Mouse (Mus musculus) brain, embryonic 18.5 days (tissue): Measurements from ENCODE around the gene Rhbdf2.
"Not testable (repeated sequence)": the region's sequence is repeated elsewhere in the genome, so short reads cannot be mapped to it uniquely, and the experiment has no call there.

Experiments used
- DNase-seq: peaks from one replicate; pipeline ENCODE4 v3.0.0-alpha.2; 2012; ENCODE audit warnings: low read depth, low spot score

The Rhbdf2 gene

DNA sequence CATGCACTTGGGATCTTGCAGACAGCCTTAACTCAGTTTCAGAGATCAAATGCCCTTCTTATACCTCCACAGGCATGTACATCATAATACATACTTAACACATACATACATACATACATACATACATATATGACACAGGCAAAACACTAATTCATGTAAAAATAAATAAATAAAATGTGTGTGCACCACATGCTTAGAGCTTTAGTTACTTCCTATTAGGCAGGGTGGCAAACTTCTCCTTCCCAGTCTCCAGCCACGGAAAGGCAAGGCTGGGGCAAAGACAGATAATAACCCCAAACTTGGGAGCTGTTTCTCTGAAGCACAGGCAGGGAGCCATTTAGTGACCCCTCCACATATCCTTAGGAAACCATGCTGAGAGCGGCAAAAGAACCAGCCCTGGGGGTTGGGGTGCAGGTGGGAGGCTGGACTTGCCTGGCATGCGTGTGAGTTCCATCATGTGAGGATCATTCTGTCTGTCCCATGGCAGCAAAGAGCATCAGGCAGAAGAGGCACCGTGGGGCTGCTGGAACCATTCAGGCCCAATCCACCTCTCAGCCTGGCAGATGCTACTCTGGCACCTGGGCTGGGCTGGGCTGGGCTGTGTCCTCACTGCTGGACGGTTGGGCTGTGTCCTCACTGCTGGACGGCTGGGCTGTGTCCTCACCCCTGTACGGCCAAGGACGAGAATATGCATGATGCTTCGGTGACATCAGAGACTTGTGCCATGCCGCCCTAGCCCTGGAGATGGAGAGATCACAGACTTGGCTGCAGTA, at the start of gene Rhbdf2:
Rhbdf2 (minus strand) TSS at position 721 of the 773 bp plus-strand sequence.
- DNase-seq: no peak

DNA sequence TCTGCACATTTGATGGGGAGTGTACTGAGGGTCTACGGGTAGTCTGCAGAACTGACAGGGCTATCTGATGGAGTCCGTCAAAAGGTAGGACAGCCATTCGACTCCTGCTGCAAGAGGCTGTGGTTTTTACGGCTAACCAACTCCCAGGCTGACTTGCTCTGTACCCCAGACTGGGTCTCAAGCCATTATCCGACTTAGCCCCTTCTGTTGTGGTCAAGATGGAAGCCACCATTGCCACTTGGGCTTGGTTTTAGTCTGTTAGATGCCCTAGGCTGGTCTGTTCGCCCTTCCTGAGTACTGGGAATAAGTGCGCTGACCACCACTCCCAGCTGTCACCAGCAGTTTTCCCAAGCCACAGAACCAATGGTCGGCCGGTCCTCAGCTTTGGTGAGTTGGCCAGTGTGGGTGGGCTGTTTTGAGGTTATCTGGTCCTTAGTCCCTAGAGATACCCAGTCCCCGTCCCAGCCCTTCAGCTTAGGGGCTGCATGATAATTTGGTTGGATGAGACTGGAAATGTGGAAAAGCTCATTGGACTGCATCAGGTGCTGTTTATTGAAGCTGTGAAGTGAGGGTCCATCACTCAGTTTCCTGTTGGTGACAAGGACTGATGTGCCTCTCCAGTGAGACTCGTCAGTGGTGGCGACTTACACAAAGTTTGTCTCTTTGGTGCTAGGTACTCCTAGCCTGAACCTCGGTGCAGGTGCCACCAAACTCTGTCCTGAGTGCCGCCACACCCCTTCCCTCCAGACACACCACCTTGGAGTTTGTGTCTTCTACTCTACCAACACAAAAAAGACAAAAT, 49.6 kb upstream of the Rhbdf2 start:
- DNase-seq: no peak

DNA sequence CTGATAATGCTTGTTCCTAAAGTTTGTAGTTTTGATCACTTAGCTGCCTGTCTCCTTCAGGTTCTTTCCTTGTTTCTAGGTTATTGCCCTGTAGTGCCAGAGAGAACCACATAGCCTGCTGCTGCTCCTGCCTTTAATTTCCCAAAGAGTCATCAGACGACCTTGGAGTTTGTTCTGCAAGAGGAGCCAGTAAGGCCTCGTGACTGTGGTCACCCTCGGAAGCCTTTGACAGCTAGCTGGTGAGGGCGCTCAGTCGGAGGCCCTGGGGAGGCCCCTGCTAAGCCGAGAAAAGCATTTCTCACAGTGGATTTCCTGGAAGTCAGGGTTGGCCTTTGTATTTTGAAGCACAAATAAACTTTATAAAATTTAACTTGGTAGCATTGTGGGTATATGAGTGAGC, 48.6 kb upstream of the Rhbdf2 start:
- not testable (repeated sequence) for DNase-seq

DNA sequence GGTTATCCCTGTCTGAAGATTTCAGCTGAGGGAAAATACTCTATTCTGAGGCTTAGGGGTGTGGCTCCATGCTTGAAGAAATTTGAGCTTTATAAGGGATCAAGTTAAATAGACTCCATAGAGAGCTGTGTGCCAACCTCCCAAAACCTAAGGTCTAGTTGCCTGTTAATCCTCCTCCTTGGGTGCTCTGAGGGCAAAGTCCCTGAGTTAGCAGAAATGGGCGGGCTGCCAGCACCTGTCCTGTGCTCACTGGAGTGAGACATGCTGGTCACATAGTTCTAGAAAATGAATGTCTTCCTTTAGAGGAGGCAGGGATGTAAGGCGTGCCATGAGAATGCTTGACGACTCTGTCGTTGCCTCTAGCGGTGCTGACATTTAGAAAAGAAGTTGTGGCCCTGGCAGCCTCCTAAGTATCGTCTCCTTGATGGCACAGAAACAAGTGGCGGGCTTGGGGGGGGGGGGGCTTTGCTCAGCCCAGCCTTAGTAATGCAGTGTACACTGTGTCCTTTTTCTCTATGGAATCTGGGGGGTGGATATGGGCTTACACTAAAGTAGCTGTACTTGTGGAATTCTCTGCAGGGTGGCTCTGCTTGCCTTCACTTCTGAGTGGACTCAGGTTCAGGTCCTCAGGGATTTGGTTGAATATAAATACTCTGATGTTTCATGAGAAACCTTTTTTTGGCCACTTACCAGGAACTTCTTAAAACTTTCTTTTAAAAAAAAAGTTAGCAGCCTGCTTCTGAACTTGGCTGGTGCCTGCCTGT, 48.0 kb upstream of the Rhbdf2 start:
- DNase-seq: no peak

DNA sequence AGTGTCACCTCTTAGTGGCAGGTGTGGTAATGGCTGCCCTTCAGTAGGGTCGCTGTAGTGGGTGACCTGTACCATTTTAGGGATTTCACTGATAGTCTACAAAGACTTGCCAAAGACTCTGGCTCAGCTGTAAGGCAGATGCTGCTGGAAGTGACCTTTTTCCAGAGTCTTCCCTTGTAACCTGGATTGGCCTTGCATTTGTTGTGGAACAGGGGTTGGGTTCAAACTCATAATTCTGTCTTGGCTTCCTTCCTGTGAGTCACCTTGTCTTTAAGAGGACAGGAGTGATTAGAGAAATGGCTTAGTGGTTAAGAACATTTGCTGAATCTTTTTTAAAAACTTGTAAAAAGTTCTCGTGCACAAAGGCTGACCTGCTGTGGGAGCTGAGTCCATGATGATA, 46.6 kb upstream of the Rhbdf2 start:
- DNase-seq: no peak

DNA sequence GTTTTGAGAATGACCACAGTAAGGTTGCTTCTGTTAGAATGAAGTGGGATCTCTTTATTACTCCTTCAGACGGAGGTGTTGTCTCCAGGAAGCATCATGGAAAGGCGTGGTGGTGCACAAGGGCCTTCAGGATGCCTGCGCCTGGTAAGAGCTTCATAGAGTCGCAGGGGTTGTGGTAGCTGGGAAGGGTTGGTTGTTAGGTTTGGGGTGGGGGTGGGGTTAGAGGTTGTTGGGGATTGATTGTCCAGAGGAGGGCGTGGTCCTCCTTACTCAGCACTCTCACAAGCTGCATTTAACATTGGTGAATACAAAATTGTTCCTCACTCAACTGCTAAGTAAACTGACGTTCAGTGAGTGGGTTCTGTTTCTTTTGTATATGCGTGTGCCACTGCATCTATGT, 45.8 kb upstream of the Rhbdf2 start:
- no peak for DNase-seq

DNA sequence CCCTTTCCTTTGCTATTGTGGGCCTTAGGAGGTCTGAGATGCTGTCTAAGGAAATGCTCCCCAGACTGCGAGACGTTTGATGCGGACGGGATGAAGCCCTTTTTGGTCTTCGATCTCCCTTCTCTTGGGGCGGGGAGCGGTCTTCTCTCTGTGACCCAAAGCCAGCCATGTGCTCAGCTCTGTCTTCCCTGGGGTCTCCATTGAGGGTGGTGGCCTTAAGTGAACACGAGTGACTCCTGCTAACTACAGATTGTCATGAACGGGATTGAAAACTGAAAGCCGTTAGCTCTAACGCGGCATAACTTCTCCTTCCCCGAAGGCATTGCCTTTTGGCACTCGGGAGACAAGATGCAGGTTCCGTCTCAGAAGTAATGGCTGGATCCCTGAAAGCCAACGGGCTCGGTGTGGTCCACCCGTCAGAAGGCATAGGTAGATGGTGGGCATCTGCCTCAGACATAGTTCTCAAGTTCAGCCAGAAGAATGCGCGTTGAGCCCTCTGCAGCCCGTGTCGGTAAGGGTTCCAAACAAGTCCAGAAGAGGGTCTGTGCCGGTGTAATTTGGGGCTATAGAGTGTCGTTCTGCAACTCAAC, 45.1 kb upstream of the Rhbdf2 start:
- no peak for DNase-seq

DNA sequence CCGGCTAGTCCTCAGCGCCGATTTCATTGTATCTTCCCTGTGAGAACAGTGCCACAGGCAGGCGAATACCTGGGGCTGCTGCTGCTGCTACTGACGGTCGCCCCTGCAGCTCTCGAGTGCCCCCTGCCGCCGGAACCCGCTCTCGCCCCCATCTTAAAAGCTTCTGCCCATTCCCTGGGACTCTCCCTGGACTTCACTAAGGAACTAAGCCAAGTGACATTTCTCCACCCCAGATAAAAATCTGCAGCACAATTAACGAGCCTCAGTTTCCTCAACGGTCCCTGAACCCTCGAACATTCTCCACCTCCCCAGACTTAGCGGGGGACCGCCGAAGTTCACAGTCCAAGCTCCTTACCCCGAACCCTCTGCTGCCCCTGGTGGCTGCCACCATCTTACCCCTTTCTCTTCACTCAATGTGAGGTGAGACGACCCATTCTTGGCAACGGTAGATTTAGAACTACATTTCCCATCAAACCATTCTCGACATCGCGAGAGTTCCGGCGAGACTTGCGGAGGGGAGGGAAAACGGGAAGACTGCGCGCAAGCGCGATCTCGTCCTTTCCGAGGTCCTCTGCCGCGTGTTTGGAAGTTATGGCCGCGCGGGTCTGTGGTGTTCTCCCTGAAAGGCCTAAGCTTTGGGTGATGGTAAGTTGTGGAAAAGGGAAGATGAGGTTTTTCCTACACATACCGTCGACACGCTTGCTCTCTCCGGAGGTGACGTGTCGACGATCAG, 44.5 kb upstream of the Rhbdf2 start:
- peak; percentile 94 for DNase-seq

DNA sequence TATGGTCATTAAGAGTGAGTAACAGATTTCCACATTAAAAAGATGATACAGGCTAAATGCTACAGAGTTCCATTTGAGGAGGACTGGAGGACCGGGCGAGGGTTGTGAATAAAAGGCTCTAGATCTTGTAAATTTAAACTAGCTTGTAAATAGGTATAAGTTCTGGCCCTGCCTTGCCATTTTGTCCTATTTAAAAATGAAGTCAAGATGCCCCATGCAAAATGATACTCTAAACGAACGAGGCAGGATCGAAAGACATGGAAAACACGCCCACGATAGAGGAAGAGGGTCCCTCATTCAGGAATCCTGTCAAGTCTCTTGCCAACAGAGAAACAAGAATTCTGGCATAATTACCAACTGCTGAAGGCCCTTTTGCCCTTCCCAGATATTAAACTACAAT, 43.6 kb upstream of the Rhbdf2 start:
- no peak for DNase-seq

DNA sequence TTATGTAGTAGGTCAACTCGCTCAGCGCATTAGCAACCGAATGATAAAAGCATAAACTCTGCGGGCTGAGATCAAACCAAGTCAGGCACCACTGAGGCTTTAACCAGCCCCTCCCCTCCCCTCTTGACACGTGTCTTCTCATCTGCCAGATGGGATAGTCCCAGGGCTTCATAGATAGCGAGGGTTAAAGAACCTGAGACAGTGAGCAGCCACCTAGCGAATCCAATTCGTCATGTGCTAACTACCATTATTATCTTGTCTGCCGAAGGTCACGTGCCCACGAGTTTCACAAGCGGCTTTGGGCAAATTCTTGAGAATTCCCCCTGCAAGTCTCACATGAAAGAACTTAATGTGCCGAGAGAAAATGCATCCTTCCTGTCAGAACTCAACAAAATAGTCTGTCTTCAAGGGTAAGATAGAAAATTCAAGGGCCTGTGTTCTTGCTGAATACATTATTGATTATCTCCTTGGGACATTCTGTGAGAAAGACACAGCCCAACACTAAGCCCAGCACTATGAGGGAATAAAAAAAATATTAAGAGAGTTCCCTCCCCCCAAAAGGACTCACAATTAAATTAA, 43.1 kb upstream of the Rhbdf2 start:
- DNase-seq: no peak

DNA sequence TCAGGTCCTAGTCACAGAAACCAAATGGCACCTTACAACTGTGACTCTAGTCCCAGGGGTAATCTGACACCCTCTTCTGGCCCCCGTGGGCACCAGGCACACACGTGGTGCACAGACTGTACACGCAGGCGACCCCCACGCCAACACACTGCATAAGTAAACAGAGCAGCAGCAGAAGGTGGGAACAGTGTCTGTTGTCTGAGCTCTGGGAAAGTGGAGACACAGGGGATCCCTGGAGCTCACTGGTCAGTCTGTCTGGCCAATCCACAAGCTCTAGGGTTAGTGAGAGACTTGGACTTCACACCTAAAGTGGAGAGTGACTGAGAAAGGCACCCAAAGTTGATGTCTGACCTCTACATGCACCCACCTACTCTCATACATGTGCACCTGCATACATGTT, 42.5 kb upstream of the Rhbdf2 start:
- DNase-seq: no peak

DNA sequence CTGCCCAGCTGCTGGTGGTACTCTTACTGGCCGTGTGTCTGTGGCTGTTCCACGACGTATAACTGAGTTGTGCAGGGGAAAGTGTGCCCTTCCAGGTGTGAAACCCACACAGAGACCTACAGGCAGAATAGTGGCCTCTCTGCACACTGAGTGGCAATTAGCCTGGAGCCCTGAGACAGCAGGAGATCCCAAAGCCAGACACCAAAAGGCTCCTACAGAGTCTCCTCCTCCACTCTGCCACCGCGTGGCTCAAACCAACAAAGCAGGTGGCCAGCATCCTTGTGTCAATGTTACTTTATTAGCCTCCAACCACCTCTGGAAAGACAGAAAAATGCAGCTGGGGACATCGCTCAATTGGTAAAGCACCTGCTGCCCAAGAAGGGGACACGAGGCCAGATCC, 42.0 kb upstream of the Rhbdf2 start:
- DNase-seq: no peak

DNA sequence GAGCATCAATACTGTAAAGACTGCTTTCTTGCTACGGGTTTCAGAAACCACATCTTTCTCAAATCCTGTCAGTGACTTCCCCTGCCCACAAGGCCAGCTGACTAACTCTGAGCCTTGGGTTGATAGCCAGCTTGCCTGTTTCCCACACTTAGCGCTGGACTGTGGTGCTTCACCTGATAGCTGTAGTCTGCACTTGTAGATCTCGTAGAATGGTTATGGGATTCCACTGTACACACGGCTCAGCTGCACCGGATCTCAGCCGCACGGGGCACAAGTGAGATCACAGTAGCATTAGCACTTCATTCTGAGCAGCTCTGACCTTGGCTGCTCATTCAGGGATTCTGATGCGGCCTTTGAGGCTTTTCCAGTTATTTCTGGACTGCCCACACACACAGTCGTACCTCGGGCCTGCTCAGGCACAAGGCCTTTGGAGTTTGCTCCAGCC, 41.6 kb upstream of the Rhbdf2 start:
- no peak for DNase-seq

DNA sequence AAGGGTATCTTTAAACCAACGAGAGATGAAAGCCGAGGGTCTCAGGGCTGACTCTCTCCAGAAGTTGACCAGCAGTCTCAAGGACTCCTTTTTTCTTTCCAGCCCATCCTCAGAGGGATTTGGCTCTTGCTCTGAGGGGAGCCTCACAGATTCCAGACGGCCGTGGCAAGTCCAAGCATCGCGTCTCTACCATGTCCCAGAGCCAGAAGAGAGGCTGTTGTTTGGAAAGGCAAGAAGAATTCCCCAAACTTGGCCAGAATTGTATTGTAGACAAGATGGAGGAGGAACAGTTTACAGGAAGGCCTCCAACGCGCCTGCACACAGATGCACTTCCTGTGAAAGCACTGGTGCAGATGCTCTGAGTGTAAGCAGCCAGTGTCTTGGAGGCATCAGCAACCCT, 41.1 kb upstream of the Rhbdf2 start:
- no peak for DNase-seq

DNA sequence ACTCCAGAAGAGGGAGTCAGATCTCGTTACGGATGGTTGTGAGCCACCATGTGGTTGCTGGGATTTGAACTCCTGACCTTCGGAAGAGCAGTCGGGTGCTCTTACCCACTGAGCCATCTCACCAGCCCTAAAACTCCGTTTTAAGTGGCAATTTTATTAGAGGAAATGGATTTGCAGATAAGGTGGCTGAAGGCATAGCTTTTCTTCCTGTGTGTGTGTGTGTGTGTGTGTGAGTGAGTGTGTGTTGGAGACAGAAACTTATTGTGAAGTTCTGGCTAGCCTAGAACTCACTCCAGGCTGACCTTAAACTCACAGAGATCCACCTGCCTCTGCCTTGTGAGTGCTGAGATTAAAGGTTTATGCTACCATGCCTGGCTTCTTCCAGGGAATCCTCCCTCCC, 40.2 kb upstream of the Rhbdf2 start:
- not testable (repeated sequence) for DNase-seq

DNA sequence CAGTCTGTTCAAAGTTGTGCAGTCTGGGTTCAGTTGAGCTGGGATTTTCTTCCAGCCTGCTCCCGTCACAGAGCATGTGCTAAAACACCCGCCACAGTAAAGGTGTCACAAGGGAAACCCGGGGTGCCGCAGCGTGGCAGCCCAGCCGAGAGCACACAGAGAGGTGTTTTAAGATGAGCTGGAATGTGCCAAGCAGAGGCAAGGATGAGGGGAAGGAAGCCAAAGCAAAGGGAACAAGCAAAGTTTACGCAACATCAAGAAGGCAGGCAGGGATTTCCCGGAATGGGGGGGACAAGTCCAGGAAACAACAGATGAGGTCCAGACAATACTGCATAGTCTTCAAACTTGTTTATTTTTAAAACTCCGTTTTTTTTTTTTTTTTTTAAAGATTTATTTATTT, 39.7 kb upstream of the Rhbdf2 start:
- DNase-seq: no peak

DNA sequence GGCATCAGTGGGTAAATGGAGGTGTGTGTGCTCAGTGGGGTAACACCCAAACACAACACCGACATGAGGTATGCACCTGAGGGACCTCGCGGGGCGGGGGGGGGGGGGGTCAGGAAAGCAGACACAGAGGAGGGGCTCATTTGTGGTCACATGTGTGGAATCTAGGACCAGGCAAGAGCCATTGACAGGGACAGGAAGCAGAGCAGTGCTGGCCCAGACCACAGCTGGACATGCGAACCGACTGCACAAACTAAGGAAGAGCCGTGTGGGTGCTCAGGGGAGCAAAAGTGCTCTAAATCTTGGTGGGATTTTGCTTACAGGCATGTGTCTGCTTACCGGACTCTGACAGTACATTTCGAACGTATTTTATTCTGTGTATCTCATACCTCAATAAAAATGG, 38.5 kb upstream of the Rhbdf2 start:
- DNase-seq: no peak

DNA sequence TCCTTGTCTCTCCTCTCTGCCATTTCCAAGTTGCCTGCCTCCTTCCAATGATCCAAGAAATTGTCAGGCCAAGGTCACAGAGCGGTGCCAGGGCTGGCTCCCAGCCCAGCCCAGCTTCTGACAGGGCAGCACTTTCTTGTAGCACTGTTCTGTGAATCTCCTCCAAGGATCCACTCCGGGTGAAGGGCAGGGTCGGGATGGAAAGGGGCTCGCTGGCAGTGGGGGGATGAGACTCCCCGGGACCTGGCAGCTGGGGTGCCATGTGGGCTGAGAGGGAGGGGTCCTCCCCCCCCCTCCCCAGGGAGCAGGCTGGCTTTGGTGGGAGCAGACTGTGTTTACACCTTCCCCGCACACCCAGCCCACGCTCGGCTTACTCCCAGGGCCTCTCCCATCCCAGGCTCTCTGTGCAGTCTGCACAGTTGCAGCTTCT, 35.1 kb upstream of the Rhbdf2 start:
- no peak for DNase-seq

DNA sequence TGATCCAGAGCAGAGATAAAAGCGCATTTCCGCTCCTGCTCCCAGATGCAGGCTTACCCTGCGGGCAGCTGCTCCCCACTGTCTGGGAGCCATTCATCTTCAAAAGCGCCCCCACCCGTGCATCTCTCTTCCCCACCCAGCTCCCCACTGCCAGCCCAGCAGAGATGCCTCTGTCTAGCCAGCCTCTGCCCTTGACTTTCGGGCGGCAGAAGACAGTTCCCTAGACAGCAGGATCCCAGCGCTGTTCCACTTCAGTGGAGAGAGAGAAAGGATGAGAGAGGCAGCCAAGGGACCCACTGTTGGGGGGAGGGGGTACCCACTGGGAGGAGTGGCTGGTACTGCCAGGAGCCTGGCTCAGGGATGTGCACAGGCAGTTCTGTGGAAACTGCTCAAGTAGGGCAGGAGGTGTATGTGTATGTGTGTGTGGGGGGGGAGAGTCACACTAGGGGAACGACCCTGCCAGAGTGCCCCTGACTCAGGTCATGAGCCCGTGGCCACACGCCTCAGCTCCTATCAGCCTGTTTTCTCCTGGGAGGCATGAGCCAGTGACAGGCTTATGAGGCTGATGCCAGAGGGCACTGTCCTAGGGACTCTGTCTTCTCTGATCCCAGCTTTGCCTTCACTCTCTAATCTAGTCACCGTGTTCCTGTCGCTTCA, 34.6 kb upstream of the Rhbdf2 start:
- DNase-seq: no peak

DNA sequence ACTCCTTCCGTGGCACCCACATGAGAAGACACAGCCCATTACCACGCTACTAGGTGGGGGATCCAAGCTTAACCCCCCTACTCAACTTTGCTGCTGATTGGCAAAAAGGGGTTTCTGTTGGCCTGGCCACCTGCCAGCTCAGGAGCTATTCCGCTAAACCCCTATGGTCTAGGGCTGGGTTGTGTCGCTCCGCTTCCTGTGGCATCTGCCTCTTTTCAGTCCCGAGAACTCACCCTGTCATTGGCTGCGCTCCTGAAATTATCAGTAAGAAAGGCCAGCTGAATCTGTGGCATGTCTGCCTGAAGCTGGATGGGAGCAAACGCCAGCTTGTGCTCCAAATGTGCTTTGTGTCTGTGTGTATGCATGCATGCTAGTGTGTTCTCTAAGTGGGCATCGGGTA, 33.4 kb upstream of the Rhbdf2 start:
- no peak for DNase-seq
